Mouse (Mus musculus) myocyte (in vitro differentiated cells): ENCODE measurements around the gene Lasp1.

ENCODE experiments used
- POLR2A ChIP-seq: IDR thresholded peaks from one replicate; pipeline ENCODE4 v1.6.1; 2011; ENCODE audit warnings: low read depth, mild to moderate bottlenecking, control low read depth, moderate library complexity; ENCODE audit not compliant: insufficient read length
- USF1 ChIP-seq: IDR thresholded peaks from one replicate; pipeline ENCODE4 v1.6.1; 2011; ENCODE audit warnings: low read depth, mild to moderate bottlenecking, control low read depth, moderate library complexity

- TF ChIP-seq POLR2A (no peak), USF1 (no peak)
These were observed 741 bp upstream of the Lasp1 start for GRCm38 (mm10) chr11:97798083-97798435.
